Mouse (Mus musculus): Measurements from ENCODE around the gene Tnfrsf14.
A peak's percentile ranks its signal among the peaks of the same experiment; 100 is the strongest.

Gene Tnfrsf14

DNA sequence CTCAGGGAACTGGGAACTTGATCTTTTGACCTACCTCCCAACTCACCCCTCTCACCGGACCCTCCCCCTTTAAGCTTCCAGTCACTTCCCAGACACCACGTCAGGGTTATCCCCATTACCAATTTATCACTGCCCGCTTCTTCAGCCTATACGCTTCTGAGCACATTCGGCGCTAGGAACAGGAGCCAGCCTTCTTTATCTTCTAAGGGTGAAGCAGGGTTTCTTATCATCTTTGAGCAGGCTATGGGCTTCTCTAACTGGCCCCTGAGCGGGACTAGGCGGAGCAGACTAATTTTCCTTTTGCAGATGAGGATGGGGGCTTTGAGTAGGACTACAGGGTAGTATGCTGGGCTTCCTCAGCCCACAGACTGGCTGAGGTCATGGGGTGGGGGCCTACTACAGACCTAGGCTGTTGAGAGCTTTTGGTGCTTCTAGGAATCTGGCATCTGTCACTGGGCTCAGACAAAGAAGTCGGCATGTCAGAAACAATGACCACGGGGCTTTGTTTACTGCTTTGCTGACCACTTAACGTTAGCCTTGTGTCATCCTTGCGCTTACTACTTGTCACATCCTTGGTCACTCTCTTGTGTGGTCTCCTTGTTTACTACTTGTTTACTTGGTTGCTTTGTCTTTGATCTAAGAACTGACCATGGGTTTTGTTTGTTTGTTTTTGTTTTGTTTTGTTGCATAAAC is at the start of gene Tnfrsf14:
Gene Tnfrsf14, minus strand, starts transcription at position 169 of the 693 bp plus-strand sequence.
- no peak for DNase-seq (ENCODE audit: low spot score)

- no peak for DNase-seq (ENCODE audit: low spot score)
Measured at GRCm38 (mm10) chr4:154974163-154974611, 45.8 kb upstream of the Tnfrsf14 start.

- no peak for DNase-seq (ENCODE audit: low spot score)
Measured at GRCm38 (mm10) chr4:154972546-154972945, 44.2 kb upstream of the Tnfrsf14 start.

DNA sequence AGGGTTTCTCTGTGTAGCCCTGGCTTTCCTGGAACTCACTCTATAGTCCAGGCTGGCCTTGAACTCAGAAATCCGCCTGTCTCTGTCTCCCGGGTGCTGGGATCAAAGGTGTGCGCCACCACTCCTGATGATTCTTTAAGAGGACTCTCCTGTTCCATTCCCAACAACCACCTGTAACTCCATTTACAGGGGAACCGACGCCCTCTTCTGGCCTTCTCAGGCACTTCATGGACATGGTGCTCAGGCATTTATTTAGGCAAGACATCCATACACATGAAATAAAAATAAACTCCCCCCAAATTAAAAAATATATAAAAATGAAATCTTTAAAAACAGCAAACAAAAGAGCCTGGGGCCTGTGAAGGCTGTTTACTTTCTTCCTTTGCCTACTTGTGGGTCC is 38.8 kb upstream of the Tnfrsf14 start:
- DNase-seq (ENCODE audit: low spot score) = no peak

DNA sequence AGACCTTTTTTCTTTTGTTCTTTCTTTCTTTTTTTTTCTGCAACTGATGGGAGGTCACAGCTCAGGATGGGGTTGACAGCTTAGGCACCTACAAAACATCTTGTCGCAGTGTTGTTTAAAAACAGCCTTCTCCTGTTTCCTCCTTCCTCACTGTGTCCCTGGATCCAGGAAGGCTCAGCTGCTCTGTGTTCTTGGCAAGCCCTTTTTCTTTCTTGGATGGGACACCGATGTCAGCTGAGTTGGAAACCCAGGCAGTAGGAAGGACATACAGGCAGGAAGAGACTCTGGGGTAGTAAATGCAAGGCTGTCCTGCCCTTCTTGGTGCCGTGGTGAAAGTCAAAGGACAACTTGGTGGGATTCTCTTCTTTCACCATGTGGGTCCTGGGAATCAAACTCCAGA is 37.5 kb upstream of the Tnfrsf14 start:
- no peak for DNase-seq (ENCODE audit: low spot score)

GRCm38 (mm10) chr4:154964581-154965235 is 36.3 kb upstream of the Tnfrsf14 start:
- DNase-seq (ENCODE audit: low spot score) = no peak

DNA sequence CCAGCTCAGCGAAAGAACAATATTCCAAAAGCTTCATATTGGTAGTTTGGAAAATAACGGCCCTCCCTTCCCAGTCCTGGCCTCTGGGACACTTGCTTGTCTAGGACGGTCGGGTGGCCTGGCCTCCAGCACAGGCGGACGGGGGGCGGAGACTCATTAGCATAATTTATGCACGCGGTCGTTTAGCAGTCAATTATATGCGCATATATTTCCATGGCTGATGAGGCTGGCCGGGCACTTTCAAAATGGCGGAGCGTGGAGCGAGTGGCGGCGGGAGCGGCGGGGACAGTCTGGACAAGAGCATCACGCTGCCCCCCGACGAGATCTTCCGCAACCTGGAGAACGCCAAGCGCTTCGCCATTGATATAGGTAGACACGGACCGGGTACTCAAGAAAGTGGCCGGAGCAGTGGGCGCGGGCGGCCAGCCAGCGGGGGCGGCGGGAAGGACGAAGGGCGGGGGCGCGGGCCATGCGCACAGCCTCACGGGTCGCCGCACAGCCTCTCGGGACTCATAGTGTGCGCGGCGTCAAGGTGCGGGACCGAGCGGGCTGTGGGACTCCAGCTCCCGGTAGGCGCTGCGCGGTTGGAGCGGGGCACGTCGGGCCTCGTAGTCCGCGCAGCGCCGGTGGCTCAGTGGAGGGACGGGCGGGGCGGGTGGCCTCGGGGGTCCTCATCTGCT is 35.7 kb upstream of the Tnfrsf14 start, which contains the start of gene Pank4:
Gene Pank4, plus strand, starts transcription at position 223 of the 680 bp plus-strand sequence.
- DNase-seq (ENCODE audit: low spot score) = peak; percentile 76

DNA sequence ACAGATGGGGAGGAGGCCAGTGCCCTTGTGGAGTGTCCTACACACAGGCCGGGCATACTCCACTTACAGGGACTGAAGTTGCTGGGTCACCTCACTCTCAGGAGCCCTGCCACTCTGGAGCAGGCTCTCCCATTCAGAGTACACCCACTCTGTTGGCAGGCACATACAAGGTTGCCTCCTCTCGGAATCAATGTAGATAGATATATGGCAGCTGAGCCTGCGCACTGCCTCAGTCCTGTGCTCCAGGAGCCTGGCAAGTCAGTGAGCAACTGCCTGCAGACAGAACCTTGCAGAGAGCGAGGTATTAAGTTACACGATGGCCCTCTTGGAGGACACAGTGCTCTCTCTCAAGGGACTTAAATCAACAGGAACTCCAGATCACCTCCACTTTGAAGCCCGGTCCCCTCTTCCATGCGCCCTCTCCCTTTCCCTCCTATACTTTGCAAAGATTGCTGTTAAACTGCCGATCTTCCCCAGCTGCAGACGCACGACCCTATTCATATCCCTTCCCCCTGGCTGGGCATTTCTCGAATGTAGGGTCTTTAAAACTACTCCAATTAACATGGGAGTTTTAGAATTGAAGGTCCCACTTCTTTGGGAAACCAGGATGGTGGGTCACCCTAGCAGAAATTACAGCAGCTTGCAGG is 35.0 kb upstream of the Tnfrsf14 start:
- no peak for DNase-seq (ENCODE audit: low spot score)

DNA sequence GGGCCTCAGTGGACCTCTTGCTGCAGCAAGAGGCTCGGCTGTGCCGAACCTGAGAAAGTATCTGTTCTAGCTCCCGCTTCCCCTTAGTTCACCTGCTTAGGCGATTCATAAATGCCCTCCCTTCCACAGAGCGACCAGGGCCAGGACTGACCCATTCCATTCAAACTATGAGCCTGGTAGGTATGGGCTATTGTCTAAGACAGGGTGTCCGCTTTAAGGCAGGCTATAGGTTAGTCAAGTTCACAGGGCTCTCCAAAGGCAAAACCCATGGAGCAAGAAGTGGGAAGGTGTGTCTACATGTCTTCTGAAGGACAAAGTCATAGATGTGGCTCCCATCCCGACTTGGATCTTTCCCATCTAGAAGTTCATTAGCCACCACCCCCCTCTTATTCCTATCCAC is 34.3 kb upstream of the Tnfrsf14 start:
- no peak for DNase-seq (ENCODE audit: low spot score)

DNA sequence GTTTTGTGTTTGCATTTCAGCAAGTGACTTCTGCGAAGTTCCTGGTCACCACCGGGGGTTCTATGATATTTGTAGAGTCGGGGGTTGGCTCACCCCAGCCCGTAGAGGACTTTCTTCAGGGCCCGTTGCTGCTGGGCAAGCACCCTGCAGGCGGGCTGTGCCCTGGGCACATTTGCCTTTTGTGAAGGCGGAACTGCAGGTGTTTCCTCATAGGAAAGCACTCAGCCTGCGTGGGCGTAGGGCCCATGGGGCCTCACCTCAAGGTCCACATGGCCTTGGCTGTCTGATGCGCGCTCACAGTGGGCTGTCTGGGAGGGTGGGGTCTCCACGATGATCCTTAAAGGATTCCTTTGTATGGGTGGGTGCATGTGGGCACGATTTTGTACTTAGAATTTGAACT is 33.5 kb upstream of the Tnfrsf14 start:
- no peak for DNase-seq (ENCODE audit: low spot score)

- DNase-seq (ENCODE audit: low spot score) = no peak
Measured at GRCm38 (mm10) chr4:154961226-154961738, 32.9 kb upstream of the Tnfrsf14 start.

- no peak for DNase-seq (ENCODE audit: low spot score)
Measured at GRCm38 (mm10) chr4:154960690-154961225, 32.4 kb upstream of the Tnfrsf14 start, which contains the start of gene Hes5. Gene Hes5, plus strand, starts transcription at chr4:154960923.

- DNase-seq (ENCODE audit: low spot score) = no peak
Measured at GRCm38 (mm10) chr4:154960021-154960689, 31.8 kb upstream of the Tnfrsf14 start.

- no peak for DNase-seq (ENCODE audit: low spot score)
Measured at GRCm38 (mm10) chr4:154958621-154959020, 30.3 kb upstream of the Tnfrsf14 start.

- DNase-seq (ENCODE audit: low spot score) = no peak
Measured at GRCm38 (mm10) chr4:154958171-154958570, 29.8 kb upstream of the Tnfrsf14 start.

DNA sequence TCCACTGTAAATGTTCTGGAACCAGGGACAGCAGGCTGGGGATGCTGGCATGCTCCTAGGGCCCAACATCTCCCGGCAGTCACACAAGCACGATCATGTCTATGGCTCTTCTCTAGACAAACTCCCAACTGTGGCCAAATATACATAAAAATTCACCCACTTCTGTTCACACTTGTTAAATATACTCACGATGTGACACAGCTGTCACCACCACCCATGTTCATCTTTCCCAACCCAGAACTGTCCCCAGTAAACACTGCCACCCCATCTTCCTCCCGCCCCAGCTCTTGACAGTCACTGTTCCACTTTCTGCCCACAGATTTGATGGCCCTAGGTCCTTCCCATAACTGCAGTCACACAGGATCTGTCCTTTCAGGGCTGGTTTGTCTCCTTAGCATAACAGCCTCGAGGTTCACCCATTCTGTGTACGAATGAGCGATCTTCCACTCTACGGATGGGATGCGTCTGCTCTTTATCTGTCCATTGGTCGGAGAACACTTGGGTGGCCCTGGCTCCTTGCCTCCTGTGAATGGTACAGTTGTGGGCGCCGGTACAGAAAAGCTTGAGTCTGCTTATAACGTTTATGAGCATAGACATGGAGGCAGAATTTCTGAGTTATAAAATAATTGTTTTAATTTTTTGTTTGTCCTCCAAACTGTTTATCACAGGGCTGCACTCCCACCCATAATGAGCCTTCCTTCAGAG is 29.1 kb upstream of the Tnfrsf14 start:
- DNase-seq (ENCODE audit: low spot score) = no peak

DNA sequence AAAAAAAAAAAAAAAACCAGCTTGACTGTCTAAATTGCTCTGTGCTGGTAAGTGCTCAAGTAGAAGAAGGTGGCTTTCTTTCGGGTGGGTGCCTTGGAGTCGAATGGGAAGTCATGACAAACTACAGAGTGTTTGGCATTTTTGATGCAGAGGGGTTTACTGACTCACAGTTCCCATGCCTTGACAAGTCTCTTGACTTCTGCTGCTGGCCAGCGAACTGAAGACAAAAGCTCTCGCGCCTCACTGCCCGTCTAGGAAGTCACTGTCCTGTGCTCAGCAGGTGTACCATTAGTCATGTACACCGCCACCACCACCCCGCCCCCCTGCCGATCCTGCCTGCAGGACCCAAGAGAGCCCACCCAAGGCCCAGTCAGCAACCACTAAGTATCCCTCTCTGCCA is 28.2 kb upstream of the Tnfrsf14 start:
- DNase-seq (ENCODE audit: low spot score) = no peak

- no peak for DNase-seq (ENCODE audit: low spot score)
Measured at GRCm38 (mm10) chr4:154952461-154953241, 24.3 kb upstream of the Tnfrsf14 start.

DNA sequence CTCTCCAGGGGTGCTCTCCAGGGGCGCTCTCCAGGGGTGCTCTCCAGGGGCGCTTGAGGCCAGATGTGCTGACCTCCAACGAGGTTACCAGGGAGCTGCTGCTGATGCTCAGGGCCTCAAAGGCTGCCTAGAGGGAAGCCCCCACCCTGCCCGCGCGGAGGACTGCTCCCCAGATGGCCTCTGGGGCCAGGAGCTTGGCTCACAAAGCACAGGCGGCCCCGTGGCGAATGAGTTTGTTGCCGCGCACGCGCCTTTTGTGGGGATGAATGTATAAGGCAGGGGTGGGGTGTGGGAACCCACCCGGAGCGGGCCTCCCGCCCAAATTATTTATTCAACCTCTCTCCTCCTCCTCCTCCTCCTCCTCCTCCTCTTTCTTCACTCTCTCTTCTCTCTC is 21.2 kb upstream of the Tnfrsf14 start:
- DNase-seq (ENCODE audit: low spot score) = no peak
